Mouse (Mus musculus) kidney, adult 2 months (tissue): ENCODE results near the gene Ccl11.

Source experiments
- CTCF ChIP-seq: fragments of 200-500 bp; conservative IDR thresholded peaks from 2 replicates; pipeline ENCODE4 v1.5.1; 2011; ENCODE audit warnings: low read depth, mild to moderate bottlenecking, control low read depth, low read length, moderate library complexity, mixed read lengths; ENCODE audit not compliant: insufficient read depth, insufficient read length
- POLR2A ChIP-seq: fragments of 200-500 bp; IDR thresholded peaks from one replicate; pipeline ENCODE4 v1.6.1; 2011; ENCODE audit warnings: low read depth, low read length, control low read depth

DNA sequence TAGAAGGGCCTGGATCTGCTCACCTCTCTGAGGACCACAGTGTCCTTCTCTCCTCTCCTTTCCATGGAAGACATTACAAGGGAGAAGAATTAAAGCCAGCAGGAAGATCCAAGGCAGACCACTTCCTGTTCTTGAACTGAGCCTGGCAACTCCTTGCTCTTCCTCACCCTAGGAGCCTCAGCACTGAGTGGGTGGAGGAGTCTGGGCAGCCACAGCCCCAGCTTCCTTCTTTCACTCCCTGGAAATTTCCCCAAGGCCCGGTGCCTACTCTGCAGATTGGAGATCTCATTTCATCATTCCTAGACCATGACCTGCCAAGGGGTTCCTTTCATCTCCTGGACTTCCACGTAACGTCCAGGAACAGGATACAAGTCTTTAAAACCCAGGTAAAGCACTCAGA lies 15.4 kb downstream of the Ccl11 start:
- TF ChIP-seq POLR2A (no peak), CTCF (no peak)
